ENCODE assay signal across 13 mouse cellular contexts in genomic region chr17:86236026-86236712, GRCm38 (mm10).
DNase-seq lines count a peak whose midpoint lies in the region; ATAC-seq and TF ChIP-seq lines count a peak whose summit lies in the region.
"Had no signal": no experiment of that assay in that cellular context is flagged by ENCODE, and none has a peak within 500 bp of the region (broad histone marks: within the 10 kb centered on the region; RNA-seq: fewer than 3 reads in every experiment).

No protein-coding gene starts in this region.

- no peak for TF ChIP-seq EP300 in liver, postnatal 0 days (IDR thresholded peaks at IDR 0.05; ENCODE audit: low read depth)

- H3K4me1 ChIP-seq in liver, adult 2 months (ENCODE audit: control insufficient read depth, insufficient read depth, low read length), result peaks cover 16% of the 10 kb centered on the region
- peaks cover 5% of the 10 kb centered on the region; the same call in 1 of the 2 replicates for H3K4me1 ChIP-seq in liver, postnatal 0 days (ENCODE audit: insufficient read depth)
- H3K4me1 ChIP-seq: embryonic facial prominence, embryonic 12.5 days had no signal

- H3K9me3 ChIP-seq in liver, postnatal 0 days (ENCODE audit: low read length), result no peaks in the 10 kb centered on the region
- H3K9me3 ChIP-seq: hindbrain, embryonic 15.5 days; midbrain, embryonic 12.5 days had no signal

- ATAC-seq in liver, postnatal 0 days, result no peak

- TF ChIP-seq POLR2A in liver, adult 2 months (IDR thresholded peaks at IDR 0.05; ENCODE audit: extremely low read depth, insufficient read depth, low read length), result no peak

- no peak for DNase-seq in gastrocnemius, adult 2 months
- DNase-seq in gastrocnemius, adult 8-10 months (ENCODE audit: low spot score in 2 of 2), result no peak
- DNase-seq in liver, adult 2 months (ENCODE audit: extremely low read depth, low read depth, low spot score), result peak; percentile 79
- no peak for DNase-seq in liver, postnatal 0 days
- DNase-seq in cerebellum, adult 18-20 months, result peak; percentile 89 to 91
- DNase-seq in large intestine, adult 2 months (ENCODE audit: low read depth, low spot score), result peak; percentile 47
- no peak for DNase-seq in spleen, postnatal 4 days (ENCODE audit: low spot score in 2 of 2)
- DNase-seq in testis, postnatal 14 days (ENCODE audit: low spot score), result no peak

- 46% methylated on average over 10 of the region's 10 CpGs for WGBS in liver, adult 2 months
- 74% methylated on average over 10 of the region's 10 CpGs for WGBS in liver, postnatal 0 days (ENCODE audit: insufficient replicate concordance)
- WGBS in large intestine, adult 2 months, result 62% methylated on average over 10 of the region's 10 CpGs

- peak overlapping the region; percentile 50 for H3K27ac ChIP-seq in gastrocnemius, adult 2 months
- peak overlapping the region; percentile 65 for H3K27ac ChIP-seq in liver, adult 2 months (replicated peaks; ENCODE audit: insufficient read depth, low read depth, low read length)
- H3K27ac ChIP-seq in liver, postnatal 0 days (ENCODE audit: low read depth), result no peak overlapping the region
- H3K27ac ChIP-seq: embryonic facial prominence, embryonic 12.5 days; liver, embryonic 14.5 days; midbrain, embryonic 12.5 days had no signal

- no peak for TF ChIP-seq CTCF in gastrocnemius, adult 2 months (IDR thresholded peaks at IDR 0.05)
- no peak for TF ChIP-seq CTCF in liver, adult 2 months (IDR thresholded peaks at IDR 0.05; ENCODE audit: low read depth, low read length)
- TF ChIP-seq CTCF in liver, postnatal 0 days (IDR thresholded peaks at IDR 0.05; ENCODE audit: low read depth), result no peak

- peaks cover 7% of the 10 kb centered on the region for H3K79me2 ChIP-seq in liver, adult 2 months (ENCODE audit: control insufficient read depth, insufficient read depth, low read length)

- H3K4me3 ChIP-seq in gastrocnemius, adult 2 months, result no peak overlapping the region
- no peak overlapping the region for H3K4me3 ChIP-seq in liver, adult 2 months (ENCODE audit: insufficient read depth, low read depth, low read length)
- H3K4me3 ChIP-seq in liver, postnatal 0 days (ENCODE audit: low read depth, low read length), result no peak overlapping the region
- H3K4me3 ChIP-seq: embryonic facial prominence, embryonic 12.5 days; heart, embryonic 12.5 days; hindbrain, embryonic 15.5 days; midbrain, embryonic 12.5 days had no signal

- no peak overlapping the region for H3K9ac ChIP-seq in liver, adult 2 months (ENCODE audit: low read depth, low read length)
- H3K9ac ChIP-seq in liver, postnatal 0 days (replicated peaks), result no peak overlapping the region
- H3K9ac ChIP-seq: embryonic facial prominence, embryonic 12.5 days; heart, embryonic 12.5 days; hindbrain, embryonic 15.5 days; liver, embryonic 14.5 days; midbrain, embryonic 12.5 days had no signal

- no peaks in the 10 kb centered on the region for H3K27me3 ChIP-seq in liver, adult 2 months (ENCODE audit: control insufficient read depth, insufficient read depth, low read length)
- no peaks in the 10 kb centered on the region for H3K27me3 ChIP-seq in liver, postnatal 0 days (ENCODE audit: insufficient read depth, low read length)
- H3K27me3 ChIP-seq: embryonic facial prominence, embryonic 12.5 days; heart, embryonic 12.5 days; hindbrain, embryonic 15.5 days; midbrain, embryonic 12.5 days had no signal

- intact Hi-C loops in gastrocnemius, adult 2 months (cut with DNase I), result no loop called here

- no peaks in the 10 kb centered on the region for H3K36me3 ChIP-seq in liver, adult 2 months (ENCODE audit: control insufficient read depth, insufficient read depth, low read length)
- no peaks in the 10 kb centered on the region for H3K36me3 ChIP-seq in liver, postnatal 0 days (replicated peaks; ENCODE audit: insufficient read depth, low read length)
- H3K36me3 ChIP-seq: embryonic facial prominence, embryonic 12.5 days; heart, embryonic 12.5 days; hindbrain, embryonic 15.5 days; midbrain, embryonic 12.5 days had no signal

- no peak overlapping the region for H3K4me2 ChIP-seq in liver, postnatal 0 days (ENCODE audit: low read depth, low read length)
- H3K4me2 ChIP-seq: embryonic facial prominence, embryonic 12.5 days; heart, embryonic 12.5 days; hindbrain, embryonic 15.5 days; midbrain, embryonic 12.5 days had no signal

Comparison
In these comparisons a context has a peak if more than half of its experiments do, and no peak if none do; other contexts are left out.
1. DNase-seq: peak in liver, adult 2 months (single experiment), cerebellum, adult 18-20 months (2 of 2) and large intestine, adult 2 months (single experiment); none in gastrocnemius, adult 2 months (single experiment), gastrocnemius, adult 8-10 months (0 of 2), liver, postnatal 0 days (single experiment), spleen, postnatal 4 days (0 of 2) and testis, postnatal 14 days (single experiment).